Mouse (Mus musculus) embryonic fibroblast, embryonic 13.5 days (primary cell): Measurements from ENCODE around the gene Adamtsl1.

Experiments
- CTCF ChIP-seq: IDR thresholded peaks from 2 replicates; pipeline ENCODE4 v1.5.1; 2011; ENCODE audit warnings: mild to moderate bottlenecking, control low read depth, low read length, moderate library complexity, borderline replicate concordance; ENCODE audit not compliant: insufficient read depth
- POLR2A ChIP-seq: IDR thresholded peaks from 2 replicates; pipeline ENCODE4 v1.6.1; 2011; ENCODE audit warnings: low read depth, mild to moderate bottlenecking, control low read depth, low read length, moderate library complexity

GRCm38 (mm10) chr4:85838031-85838430 is 324.1 kb downstream of the Adamtsl1 start:
- TF ChIP-seq POLR2A = no peak
- no peak for TF ChIP-seq CTCF
